Mouse (Mus musculus) stomach, postnatal 0 days (tissue): Measurements from ENCODE around the gene Krba1.

Experiments
- CTCF ChIP-seq: IDR thresholded peaks from 2 replicates; pipeline ENCODE4 v1.5.1; 2016; ENCODE audit warnings: antibody characterized with exemption, low read depth, mild to moderate bottlenecking, moderate library complexity
- EP300 ChIP-seq: optimal IDR thresholded peaks from 2 replicates; pipeline ENCODE3; 2016; ENCODE audit warnings: antibody characterized with exemption

DNA sequence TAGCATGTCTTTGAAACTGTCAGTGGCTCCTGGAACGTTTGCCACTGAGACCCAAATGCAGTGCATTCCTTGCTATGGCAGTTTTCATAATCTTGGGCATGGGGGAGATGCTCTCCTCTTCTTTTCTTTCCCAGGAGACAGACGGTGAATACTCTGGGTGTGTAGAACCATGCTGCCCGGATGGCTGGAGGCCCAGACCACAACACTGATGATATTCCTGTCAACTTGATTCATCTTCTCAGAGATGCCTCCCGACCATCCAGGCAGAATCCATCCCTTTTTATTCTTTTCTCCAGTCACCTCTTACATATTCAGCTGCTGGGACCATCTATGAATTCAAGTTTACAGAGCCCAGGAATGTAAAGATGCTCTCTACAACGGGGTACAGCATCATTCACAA, 35.4 kb downstream of the Krba1 start:
- TF ChIP-seq CTCF (no peak), EP300 (no peak)
